Comparison of ENCODE assay signal across 12 mouse cellular contexts in the genomic region with DNA sequence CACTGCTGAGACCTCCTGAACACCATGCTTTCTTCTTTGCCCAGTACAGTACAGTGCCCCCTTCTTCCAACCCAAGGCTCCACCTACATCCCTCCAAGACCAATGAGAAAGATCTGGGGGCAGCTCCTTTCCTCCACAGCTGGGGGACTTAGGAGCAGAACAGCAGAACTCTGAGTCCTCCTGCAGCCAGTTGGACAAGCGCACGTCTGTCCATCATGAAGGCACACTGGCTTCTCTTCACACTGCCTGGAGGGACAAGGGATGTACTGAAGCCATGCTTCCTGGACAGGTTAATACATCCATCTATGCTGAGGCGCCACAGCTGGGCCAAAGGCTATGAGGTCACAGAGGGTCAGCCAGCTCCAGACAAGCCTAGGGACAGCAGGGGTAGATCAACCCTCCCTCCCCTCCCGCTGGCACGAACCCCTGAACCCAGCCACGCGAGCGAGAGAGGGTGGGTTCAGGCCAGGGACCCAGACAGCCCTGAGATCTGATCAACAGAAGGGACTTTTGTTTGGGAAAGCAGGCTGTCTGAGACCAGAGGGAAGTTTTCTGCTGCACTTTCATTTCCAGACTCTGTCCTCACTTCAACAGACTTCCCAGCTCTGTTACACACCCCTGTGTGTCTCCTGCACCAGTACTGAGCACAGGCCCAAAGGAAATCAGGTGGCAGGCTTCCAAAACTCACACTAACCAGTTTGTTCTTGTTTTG. TPM values are rescaled to one million over a fixed set of nuclear protein-coding genes. Genes with fewer than 3 reads are reported as not detected.
DNase-seq lines count a peak whose midpoint lies in the region; ATAC-seq and TF ChIP-seq lines count a peak whose summit lies in the region.
"Had no signal": no experiment of that assay in that cellular context is flagged by ENCODE, and none has a peak within 500 bp of the region (broad histone marks: within the 10 kb centered on the region; RNA-seq: fewer than 3 reads in every experiment).

No protein-coding gene starts in this region.

- WGBS in kidney, adult 2 months = 45% methylated on average over 8 of the region's 8 CpGs
- WGBS in heart, adult 2 months = 44% methylated on average over 8 of the region's 8 CpGs
- 19% methylated on average over 8 of the region's 8 CpGs for WGBS in kidney, postnatal 0 days

- peaks cover 7% of the 10 kb centered on the region for H3K4me1 ChIP-seq in kidney, adult 2 months (ENCODE audit: control insufficient read depth, insufficient read depth, low read length)
- H3K4me1 ChIP-seq in heart, adult 2 months (ENCODE audit: control insufficient read depth, insufficient read depth, low read length) = no peaks in the 10 kb centered on the region
- H3K4me1 ChIP-seq in kidney, postnatal 0 days (replicated peaks; ENCODE audit: insufficient read depth, low read length) = peaks cover 7% of the 10 kb centered on the region
- H3K4me1 ChIP-seq: megakaryocyte, embryonic 14.5 days had no signal

- no peaks in the 10 kb centered on the region for H3K27me3 ChIP-seq in kidney, adult 2 months (replicated peaks; ENCODE audit: control insufficient read depth, insufficient read depth, low read length)
- no peaks in the 10 kb centered on the region for H3K27me3 ChIP-seq in heart, adult 2 months (ENCODE audit: control insufficient read depth, insufficient read depth, low read length)
- H3K27me3 ChIP-seq in kidney, postnatal 0 days (ENCODE audit: insufficient read depth, low read length) = no peaks in the 10 kb centered on the region
- H3K27me3 ChIP-seq: megakaryocyte, embryonic 14.5 days had no signal

- no peak overlapping the region for H3K4me3 ChIP-seq in kidney, adult 2 months (ENCODE audit: insufficient read depth, low read depth, low read length)
- no peak overlapping the region for H3K4me3 ChIP-seq in heart, adult 2 months
- H3K4me3 ChIP-seq in kidney, postnatal 0 days (replicated peaks; ENCODE audit: low read depth, low read length) = no peak overlapping the region
- H3K4me3 ChIP-seq: megakaryocyte, embryonic 14.5 days had no signal

- no peak for TF ChIP-seq CTCF in kidney, adult 2 months (conservative IDR thresholded peaks at IDR 0.05; ENCODE audit: insufficient read depth, insufficient read length, low read depth, low read length)
- TF ChIP-seq CTCF in heart, adult 2 months (IDR thresholded peaks at IDR 0.05) = no peak
- no peak for TF ChIP-seq CTCF in kidney, postnatal 0 days (IDR thresholded peaks at IDR 0.05; ENCODE audit: low read depth)

- no peaks in the 10 kb centered on the region for H3K36me3 ChIP-seq in kidney, adult 2 months (ENCODE audit: control insufficient read depth, insufficient read depth, low read length)
- no peaks in the 10 kb centered on the region for H3K36me3 ChIP-seq in heart, adult 2 months (ENCODE audit: control insufficient read depth, insufficient read depth, low read length)
- no peaks in the 10 kb centered on the region for H3K36me3 ChIP-seq in kidney, postnatal 0 days (ENCODE audit: insufficient read depth, low read length)

- no peak overlapping the region for H3K27ac ChIP-seq in kidney, adult 2 months (ENCODE audit: insufficient read depth, low read depth, low read length)
- peak overlapping the region; percentile 17 for H3K27ac ChIP-seq in heart, adult 2 months
- H3K27ac ChIP-seq in kidney, postnatal 0 days = no peak overlapping the region; the same call in 1 of the 2 replicates

- H3K79me2 ChIP-seq in heart, adult 2 months (replicated peaks; ENCODE audit: control insufficient read depth, insufficient read depth, low read length) = no peaks in the 10 kb centered on the region

- peak; percentile 48; the same call in 1 of the 2 replicates for ATAC-seq in kidney, postnatal 0 days (replicated peaks; ENCODE audit: low FRiP score, low read depth)
- ATAC-seq: CD4-positive, CD25-positive, alpha-beta regulatory T cell, adult 4 months had no signal

- no peak overlapping the region for H3K9ac ChIP-seq in heart, adult 2 months (ENCODE audit: low read depth, low read length)
- H3K9ac ChIP-seq in kidney, postnatal 0 days (ENCODE audit: low read depth, low read length) = no peak overlapping the region

- DNase-seq in kidney, adult 2 months = peak; percentile 7
- no peak for DNase-seq in kidney, adult 11 months
- peak; percentile 62 to 68 for DNase-seq in heart, adult 2 months
- peak; percentile 34 for DNase-seq in kidney, postnatal 0 days (ENCODE audit: low spot score)
- peak; percentile 43 for DNase-seq in skeletal muscle tissue, adult 2 months (ENCODE audit: low read depth, low spot score)
- no peak for DNase-seq in cerebellum, postnatal 36 days
- DNase-seq in cerebellum, adult 18-20 months = no peak
- no peak for DNase-seq in left cerebral cortex, postnatal 10 days (ENCODE audit: extremely low spot score in 1 of 2, low spot score in 2 of 2)
- DNase-seq: adrenal gland, postnatal 36 days; thymus, adult 2 months had no signal

- TF ChIP-seq POLR2A in kidney, adult 2 months (IDR thresholded peaks at IDR 0.05; ENCODE audit: low read depth, low read length) = no peak
- 0 out of 2 replicates have a peak, but pooled peaks have one; percentile 22 for TF ChIP-seq POLR2A in heart, adult 2 months (IDR thresholded peaks at IDR 0.05; ENCODE audit: insufficient read depth, low read depth, low read length)

- H3K4me2 ChIP-seq in kidney, postnatal 0 days (ENCODE audit: low read length) = no peak overlapping the region

- intact Hi-C loops in heart, adult 2 months (cut with DNase I) = no loop called here
- intact Hi-C loops in left cerebral cortex, postnatal 10 days (cut with DNase I) = no loop called here

- no peaks in the 10 kb centered on the region for H3K9me3 ChIP-seq in kidney, postnatal 0 days (replicated peaks; ENCODE audit: low read length)

- TF ChIP-seq EP300 in heart, adult 2 months (IDR thresholded peaks at IDR 0.05; ENCODE audit: insufficient read depth, low read depth, low read length) = 0 out of 2 replicates have a peak, but pooled peaks have one; percentile 19

RNA-seq across cellular contexts. Expression of a gene that starts 27.6 kb away (rescaled TPM):
- 0.44 and 0.52 TPM in 2 replicates for polyA plus RNA-seq in kidney, adult 2 months (2012; rRNA removed)
- 1 to 10 TPM; 1.0 to 1.2 TPM for total RNA-seq in heart, adult 2 months (2021)
- polyA plus RNA-seq in heart, adult 2 months (2012; rRNA removed) = 2.1 and 2.6 TPM in 2 replicates
- polyA plus RNA-seq in kidney, postnatal 0 days (2015; fragmentation: Nextera tagmentation; extraction: Ambion mirVana) = 2.6 and 4.2 TPM in 2 replicates
- 1 to 10 TPM; 2.8 to 3.8 TPM for total RNA-seq in left cerebral cortex, postnatal 10 days (2021)
- polyA plus RNA-seq: CD4-positive, CD25-positive, alpha-beta regulatory T cell, adult 4 months had no signal

Comparison
In these comparisons a context has a peak if more than half of its experiments do, and no peak if none do; other contexts are left out.
1. DNase-seq: peak in kidney, adult 2 months (single experiment), heart, adult 2 months (2 of 2), kidney, postnatal 0 days (single experiment) and skeletal muscle tissue, adult 2 months (single experiment); none in kidney, adult 11 months (single experiment), cerebellum, postnatal 36 days (0 of 2), cerebellum, adult 18-20 months (0 of 2) and left cerebral cortex, postnatal 10 days (0 of 2).